ENCODE assay signal across 19 mouse cellular contexts in genomic region chr7:136026451-136026850, GRCm38 (mm10).
DNase-seq lines count a peak whose midpoint lies in the region; ATAC-seq and TF ChIP-seq lines count a peak whose summit lies in the region.
"Had no signal": no experiment of that assay in that cellular context is flagged by ENCODE, and none has a peak within 500 bp of the region (broad histone marks: within the 10 kb centered on the region; RNA-seq: fewer than 3 reads in every experiment).

No protein-coding gene starts in this region.

- no peak overlapping the region for H3K4me2 ChIP-seq in hindbrain, postnatal 0 days (ENCODE audit: low read depth, low read length)
- no peak overlapping the region for H3K4me2 ChIP-seq in hindbrain, embryonic 16.5 days (ENCODE audit: low read length)
- H3K4me2 ChIP-seq: embryonic facial prominence, embryonic 13.5 days; hindbrain, embryonic 14.5 days; stomach, embryonic 15.5 days had no signal

- H3K36me3 ChIP-seq in hindbrain, postnatal 0 days (ENCODE audit: insufficient read depth, low read length) = no peaks in the 10 kb centered on the region
- H3K36me3 ChIP-seq in hindbrain, embryonic 16.5 days (ENCODE audit: control insufficient read depth, insufficient read depth, low read length) = no peaks in the 10 kb centered on the region
- H3K36me3 ChIP-seq: embryonic facial prominence, embryonic 13.5 days; stomach, embryonic 15.5 days had no signal

- no peaks in the 10 kb centered on the region for H3K27me3 ChIP-seq in hindbrain, postnatal 0 days (ENCODE audit: insufficient read depth, low read length)
- H3K27me3 ChIP-seq in hindbrain, embryonic 16.5 days (replicated peaks; ENCODE audit: control insufficient read depth, insufficient read depth, low read length) = no peaks in the 10 kb centered on the region
- H3K27me3 ChIP-seq: stomach, embryonic 15.5 days had no signal

- TF ChIP-seq POLR2A in brain, embryonic 14.5 days (IDR thresholded peaks at IDR 0.05; ENCODE audit: borderline replicate concordance, extremely low read depth, insufficient read depth, insufficient read length, poor library complexity, severe bottlenecking) = no peak

- H3K4me3 ChIP-seq in hindbrain, postnatal 0 days (ENCODE audit: low read length) = no peak overlapping the region
- H3K4me3 ChIP-seq in hindbrain, embryonic 16.5 days (ENCODE audit: low read length) = no peak overlapping the region
- H3K4me3 ChIP-seq: embryonic facial prominence, embryonic 13.5 days; stomach, embryonic 15.5 days had no signal

- peaks cover 19% of the 10 kb centered on the region; the same call in 1 of the 2 replicates for H3K4me1 ChIP-seq in hindbrain, postnatal 0 days (ENCODE audit: insufficient read depth, low read length)
- peaks cover 4% of the 10 kb centered on the region; the same call in 1 of the 2 replicates for H3K4me1 ChIP-seq in hindbrain, embryonic 16.5 days (ENCODE audit: control insufficient read depth, insufficient read depth, low read depth, low read length)
- H3K4me1 ChIP-seq: stomach, embryonic 15.5 days had no signal

- 40% methylated on average over 7 of the region's 7 CpGs for WGBS in hindbrain, postnatal 0 days
- WGBS in hindbrain, embryonic 16.5 days = 38% methylated on average over 7 of the region's 7 CpGs

- no peaks in the 10 kb centered on the region for H3K9me3 ChIP-seq in hindbrain, postnatal 0 days (ENCODE audit: low read length)
- H3K9me3 ChIP-seq in hindbrain, embryonic 16.5 days (ENCODE audit: control insufficient read depth, low read length) = no peaks in the 10 kb centered on the region
- H3K9me3 ChIP-seq: embryonic facial prominence, embryonic 13.5 days; stomach, embryonic 15.5 days had no signal

- no peak overlapping the region for H3K27ac ChIP-seq in hindbrain, postnatal 0 days
- H3K27ac ChIP-seq in hindbrain, embryonic 16.5 days (ENCODE audit: low read depth, low read length) = no peak overlapping the region
- H3K27ac ChIP-seq: embryonic facial prominence, embryonic 13.5 days; hindbrain, embryonic 14.5 days; liver, embryonic 14.5 days; stomach, embryonic 15.5 days had no signal

- H3K9ac ChIP-seq in hindbrain, postnatal 0 days (replicated peaks; ENCODE audit: low read length) = no peak overlapping the region
- H3K9ac ChIP-seq in hindbrain, embryonic 16.5 days (ENCODE audit: low read depth, low read length) = no peak overlapping the region
- H3K9ac ChIP-seq: embryonic facial prominence, embryonic 13.5 days; hindbrain, embryonic 14.5 days; liver, embryonic 14.5 days; stomach, embryonic 15.5 days had no signal

- peak; percentile 33 for DNase-seq in hindbrain, postnatal 0 days (ENCODE audit: low spot score)
- DNase-seq in left cerebral cortex, postnatal 14 days (ENCODE audit: low spot score in 2 of 2) = peak; percentile 21 to 25
- DNase-seq in left cerebral cortex, adult 9 months (ENCODE audit: low spot score in 2 of 2) = no peak
- DNase-seq in Muller cell, postnatal 12 days (ENCODE audit: inconsistent ontology term) = peak; percentile 52
- DNase-seq in brain, embryonic 14.5 days (ENCODE audit: low read depth) = peak; percentile 59
- DNase-seq: adrenal gland, postnatal 36 days; cerebellum, adult 9-10 months; gastrocnemius, postnatal 25 days; heart, postnatal 10 days; spleen, adult 18-20 months; thymus, adult 2 months had no signal

- no peak for ATAC-seq in hindbrain, postnatal 0 days
- ATAC-seq in hindbrain, embryonic 16.5 days = no peak
- ATAC-seq in megakaryocyte-erythroid progenitor cell, adult 5-6 weeks (replicated peaks; ENCODE audit: low FRiP score, low TSS enrichment, poor library complexity, severe bottlenecking) = no peak
- ATAC-seq: intestine, postnatal 0 days; lung, postnatal 0 days had no signal

- intact Hi-C loops in left cerebral cortex, postnatal 14 days (cut with DNase I) = no loop called here

- TF ChIP-seq CTCF in hindbrain, postnatal 0 days (IDR thresholded peaks at IDR 0.05; ENCODE audit: low read depth) = no peak
- TF ChIP-seq CTCF in brain, embryonic 14.5 days (IDR thresholded peaks at IDR 0.05; ENCODE audit: borderline replicate concordance, extremely low read depth, insufficient read depth, insufficient read length) = no peak

Comparison
In these comparisons a context has a peak if more than half of its experiments do, and no peak if none do; other contexts are left out.
1. DNase-seq: peak in hindbrain, postnatal 0 days (single experiment), left cerebral cortex, postnatal 14 days (2 of 2), Muller cell, postnatal 12 days (single experiment) and brain, embryonic 14.5 days (single experiment); none in left cerebral cortex, adult 9 months (0 of 2).